Mouse (Mus musculus) embryonic facial prominence, embryonic 11.5 days (tissue): ENCODE data around the gene Fis1. TPM values are rescaled to one million over a fixed set of nuclear protein-coding genes. Genes with fewer than 3 reads are reported as not detected.
A peak's percentile ranks its signal among the peaks of the same experiment; 100 is the strongest.

Source experiments
- ATAC-seq: fragments of 200-750 bp; cut with Nextera tagmentation; replicated peaks from 2 replicates; pipeline ENCODE4 v1.8.0; 2017; ENCODE audit warnings: low read depth; ENCODE audit not compliant: insufficient number of reproducible peaks, low FRiP score, low TSS enrichment
- DNase-seq: peaks from one replicate; pipeline ENCODE4 v3.0.0-alpha.2; 2015; ENCODE audit warnings: low spot score
- H3K27ac ChIP-seq: fragments of 300-500 bp; sonication (generic); replicated peaks from 2 replicates; pipeline ENCODE4 v1.5.1; 2014; ENCODE audit warnings: mild to moderate bottlenecking, low read depth, low read length, control low read depth
- H3K27me3 ChIP-seq: fragments of 300-500 bp; sonication (generic); 2 replicates; pipeline ENCODE4 v1.6.1; 2014; ENCODE audit warnings: mild to moderate bottlenecking, low read length, moderate library complexity, mixed read lengths; ENCODE audit not compliant: control insufficient read depth, insufficient read depth
- H3K36me3 ChIP-seq: fragments of 300-500 bp; sonication (generic); replicated peaks from 2 replicates; pipeline ENCODE4 v1.6.1; 2014; ENCODE audit warnings: low read depth, mild to moderate bottlenecking, low read length, moderate library complexity, mixed read lengths; ENCODE audit not compliant: control insufficient read depth, insufficient read depth
- H3K4me1 ChIP-seq: fragments of 300-500 bp; sonication (generic); 2 replicates; pipeline ENCODE4 v1.6.1; 2014; ENCODE audit warnings: low read length, mixed read lengths; ENCODE audit not compliant: control insufficient read depth, insufficient read depth
- H3K4me2 ChIP-seq: fragments of 300-500 bp; sonication (generic); 2 replicates; pipeline ENCODE4 v1.6.1; 2014; ENCODE audit warnings: low read depth, mild to moderate bottlenecking, control low read depth, low read length, moderate library complexity
- H3K4me3 ChIP-seq: fragments of 300-500 bp; sonication (generic); 2 replicates; pipeline ENCODE4 v1.5.1; 2014; ENCODE audit warnings: low read depth, low read length, control low read depth
- H3K9ac ChIP-seq: fragments of 300-500 bp; sonication (generic); replicated peaks from 2 replicates; pipeline ENCODE4 v1.6.1; 2014; ENCODE audit warnings: mild to moderate bottlenecking, control low read depth, low read length
- H3K9me3 ChIP-seq: fragments of 300-500 bp; sonication (generic); replicated peaks from 2 replicates; pipeline ENCODE4 v1.6.1; 2016; ENCODE audit warnings: mild to moderate bottlenecking, low read length, inconsistent platforms, mixed read lengths; ENCODE audit not compliant: control insufficient read depth
- WGBS: fragments of 180-500 bp; shearing (Covaris S2); extraction: QIAGEN DNeasy Blood & Tissue Kit; methylation state at CpG from one replicate; pipeline ENCODE4 v1.1.7; 2014; 5-methylcytosine and 5-hydroxymethylcytosine counted together
- polyA plus RNA-seq: library from polyadenylated mRNA; unstranded; fragments of >200 nt; fragmentation: Nextera tagmentation; extraction: Ambion mirVana; gene quantifications from 2 replicates; pipeline ENCODE4 v1.2.1, GENCODE M21; 2014

Fis1 gene
- polyA plus RNA-seq, 1 experiment from 2014 or later, result 298 TPM

DNA sequence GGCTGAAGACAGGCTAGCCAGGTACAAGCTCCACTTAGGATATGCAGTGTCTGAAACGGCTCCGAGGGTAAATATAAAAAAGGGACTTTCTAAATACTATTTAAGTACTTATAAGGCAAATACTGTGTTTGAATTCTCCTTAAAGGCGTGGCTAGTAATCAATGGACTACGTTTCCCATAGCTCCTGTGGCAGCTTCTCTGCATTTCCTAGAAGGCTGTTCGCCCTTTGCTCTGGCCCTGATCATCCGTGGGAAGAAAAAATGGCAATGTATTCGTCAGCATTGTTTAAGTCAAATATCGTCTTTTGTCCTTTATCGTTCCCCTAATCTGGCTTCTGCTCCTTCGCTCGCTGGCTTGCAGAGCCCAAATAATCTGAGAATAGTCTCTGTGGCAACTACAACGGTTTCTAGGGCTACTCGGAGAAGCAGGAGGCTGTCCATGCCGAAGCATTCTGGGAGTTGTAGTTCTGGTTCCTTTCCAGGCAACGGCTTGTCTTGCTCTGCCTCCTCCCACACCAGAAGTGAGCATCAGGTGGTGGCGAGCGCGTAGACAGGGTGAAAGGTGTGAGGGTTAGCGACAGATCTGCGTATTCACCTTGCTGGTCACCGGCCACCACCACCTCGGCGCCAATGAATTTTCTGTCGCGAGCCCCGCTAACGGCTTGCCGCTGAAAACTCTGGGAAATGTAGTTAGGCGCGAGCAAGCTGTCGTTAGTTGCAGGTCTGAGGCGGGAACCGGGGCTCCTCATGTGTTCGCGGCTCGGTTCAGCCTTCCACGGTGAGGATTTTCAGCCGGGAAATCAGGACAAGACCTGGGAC is 34.2 kb upstream of the Fis1 start:
- 3% methylated on average over 38 of the region's 38 CpGs for WGBS
- no peaks in the 10 kb centered on the region for H3K36me3 ChIP-seq
- H3K4me3 ChIP-seq, result peak overlapping the region; percentile 43
- peaks cover 2% of the 10 kb centered on the region; the same call in 1 of the 2 replicates for H3K4me1 ChIP-seq
- no peak overlapping the region for H3K27ac ChIP-seq
- DNase-seq (peak; percentile 94), ATAC-seq (peak; percentile 83)
- H3K27me3 ChIP-seq, result no peaks in the 10 kb centered on the region
- no peaks in the 10 kb centered on the region for H3K9me3 ChIP-seq
- H3K9ac ChIP-seq, result peak overlapping the region; percentile 65
- peak overlapping the region; percentile 92 for H3K4me2 ChIP-seq

DNA sequence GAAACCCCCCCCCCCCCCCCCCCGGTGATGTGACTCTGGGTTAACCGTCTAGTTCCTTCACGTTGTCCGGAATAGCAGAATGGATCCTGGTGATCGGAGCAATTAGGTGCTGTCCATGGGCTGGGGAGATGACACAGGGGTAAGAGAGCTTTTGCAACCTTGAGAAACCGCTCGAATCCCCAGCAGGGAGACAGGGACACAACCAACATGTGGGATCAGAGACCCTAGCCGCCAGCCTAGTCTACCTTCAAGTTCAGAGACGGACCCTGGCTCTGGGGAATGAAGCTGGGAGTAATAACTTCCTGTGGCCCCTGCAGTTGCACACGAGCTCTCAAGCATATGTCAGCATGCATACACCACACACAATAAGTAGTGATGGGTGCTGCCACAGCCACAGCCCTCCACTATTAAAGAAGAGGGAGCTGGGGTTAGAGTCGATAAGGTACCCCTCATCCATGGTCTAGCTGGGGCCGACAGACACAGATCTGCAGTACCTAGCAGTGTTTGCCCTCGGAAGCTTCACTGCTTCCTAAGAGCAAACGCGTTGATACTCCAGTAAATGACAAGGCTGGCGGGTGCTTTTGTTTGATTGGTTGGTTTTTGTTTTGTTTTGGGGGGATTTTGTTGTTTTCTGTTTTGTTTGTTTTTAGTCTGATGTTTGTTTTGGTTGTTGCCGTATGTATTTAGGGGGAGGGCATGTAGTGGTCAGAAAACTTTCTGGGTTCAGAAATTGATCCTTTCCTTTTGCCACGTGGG is 33.4 kb upstream of the Fis1 start:
- WGBS, result 20% methylated on average over 18 of the region's 18 CpGs
- DNase-seq, result no peak
- H3K27ac ChIP-seq, result no peak overlapping the region

DNA sequence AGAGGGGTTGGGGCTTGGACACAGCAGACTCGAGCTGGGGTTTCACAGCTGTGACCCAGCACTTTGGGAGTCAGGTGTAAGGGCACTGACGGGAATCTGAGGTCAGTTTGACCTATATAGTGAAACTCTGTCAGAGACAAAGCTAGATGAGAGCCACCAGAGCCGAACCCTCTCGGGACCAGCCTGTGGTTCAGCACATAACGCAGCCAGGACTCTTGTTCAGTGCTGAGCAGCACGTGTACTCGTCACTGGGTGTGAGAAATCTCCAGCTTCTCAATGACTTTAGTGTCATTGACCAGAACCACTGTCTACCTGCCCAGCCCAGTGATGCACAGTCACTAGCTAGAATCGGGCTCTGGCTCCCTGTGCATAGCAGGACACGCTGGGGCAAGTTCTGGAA is 30.2 kb upstream of the Fis1 start:
- Histone ChIP-seq H3K9ac (no peak overlapping the region), H3K27me3 (no peaks in the 10 kb centered on the region), H3K4me1 (peaks cover 2% of the 10 kb centered on the region; the same call in 1 of the 2 replicates), H3K36me3 (no peaks in the 10 kb centered on the region), H3K27ac (no peak overlapping the region), H3K4me3 (no peak overlapping the region), H3K9me3 (no peaks in the 10 kb centered on the region), H3K4me2 (no peak overlapping the region)
- DNase-seq, result no peak
- 83% methylated on average over 9 of the region's 9 CpGs for WGBS
- no peak for ATAC-seq

More for the DNA sequence above, 33.4 kb upstream of the Fis1 start:
- H3K9me3 ChIP-seq, result no peaks in the 10 kb centered on the region
- no peak for ATAC-seq
- H3K27me3 ChIP-seq, result no peaks in the 10 kb centered on the region
- no peaks in the 10 kb centered on the region for H3K36me3 ChIP-seq
- peak overlapping the region; percentile 65 for H3K9ac ChIP-seq
- peak overlapping the region; percentile 43 for H3K4me3 ChIP-seq
- H3K4me2 ChIP-seq, result peak overlapping the region; percentile 92
- peaks cover 2% of the 10 kb centered on the region; the same call in 1 of the 2 replicates for H3K4me1 ChIP-seq

DNA sequence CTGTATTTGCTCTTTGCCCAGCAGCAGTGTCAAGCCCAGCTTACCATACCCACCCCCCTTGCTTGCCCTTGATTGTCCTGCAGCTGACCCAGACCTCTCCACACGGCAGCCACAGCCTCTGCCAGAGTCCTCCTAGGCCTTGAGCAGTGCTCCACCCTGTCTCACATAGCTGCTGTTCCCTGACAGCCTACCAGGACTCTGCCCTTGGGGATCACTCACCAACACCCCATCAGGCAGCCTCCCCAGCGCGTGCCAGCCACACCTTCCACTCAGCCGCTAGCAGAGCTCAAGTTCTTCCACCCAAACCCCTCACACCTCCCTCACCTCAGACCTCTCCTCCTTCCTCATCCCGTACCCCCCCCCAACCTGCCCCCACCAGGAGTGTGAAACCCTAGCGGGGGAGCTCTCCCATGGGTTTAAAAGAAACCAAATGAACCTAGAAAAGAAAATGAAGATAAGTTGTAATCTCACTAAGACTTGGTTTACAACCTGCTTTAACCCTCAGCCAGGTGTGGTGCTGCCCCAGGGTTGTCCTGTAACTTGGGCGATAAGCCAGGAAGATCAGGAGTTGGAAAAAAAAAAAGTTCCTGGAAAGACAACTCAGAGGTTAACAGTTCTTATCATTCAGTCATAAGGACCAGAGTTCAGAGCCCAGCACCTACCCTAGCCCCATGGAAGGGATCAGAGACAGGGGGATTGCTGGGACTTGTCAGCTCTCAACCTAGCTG is 29.2 kb upstream of the Fis1 start:
- H3K4me2 ChIP-seq, result no peak overlapping the region

DNA sequence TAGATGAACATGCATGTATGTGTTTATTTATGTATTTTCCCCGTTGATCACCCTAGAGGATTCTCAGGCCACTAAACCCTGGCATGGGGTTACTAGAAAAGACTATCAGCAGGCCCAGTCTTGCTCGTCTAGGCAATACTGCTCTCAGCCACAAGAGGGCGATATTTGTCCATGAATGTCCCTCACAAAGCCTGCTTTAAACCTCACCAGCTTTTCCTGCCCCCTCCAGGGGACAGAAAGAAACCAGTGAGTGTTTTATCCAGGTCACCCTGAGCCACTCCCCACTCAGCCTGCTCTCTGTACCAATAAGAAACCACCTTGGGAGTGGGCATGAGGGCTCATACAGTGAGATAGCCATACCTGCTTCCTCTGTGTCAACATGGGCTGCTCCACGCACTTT is 24.0 kb upstream of the Fis1 start:
- no peaks in the 10 kb centered on the region for H3K9me3 ChIP-seq
- H3K27ac ChIP-seq, result no peak overlapping the region
- no peak overlapping the region for H3K9ac ChIP-seq
- no peaks in the 10 kb centered on the region for H3K4me1 ChIP-seq
- no peak overlapping the region for H3K4me2 ChIP-seq
- WGBS, result 13% methylated on average over 4 of the region's 4 CpGs
- H3K36me3 ChIP-seq, result no peaks in the 10 kb centered on the region
- ATAC-seq (peak; percentile 79), DNase-seq (peak; percentile 93)
- no peaks in the 10 kb centered on the region for H3K27me3 ChIP-seq
- no peak overlapping the region for H3K4me3 ChIP-seq

More for the DNA sequence above, 29.2 kb upstream of the Fis1 start:
- H3K9me3 ChIP-seq, result no peaks in the 10 kb centered on the region
- no peak for DNase-seq
- H3K27me3 ChIP-seq, result no peaks in the 10 kb centered on the region
- H3K27ac ChIP-seq, result no peak overlapping the region
- no peaks in the 10 kb centered on the region for H3K36me3 ChIP-seq
- peaks cover 2% of the 10 kb centered on the region; the same call in 1 of the 2 replicates for H3K4me1 ChIP-seq
- 68% methylated on average over 7 of the region's 7 CpGs for WGBS
- no peak overlapping the region for H3K4me3 ChIP-seq
- no peak for ATAC-seq
- no peak overlapping the region for H3K9ac ChIP-seq

DNA sequence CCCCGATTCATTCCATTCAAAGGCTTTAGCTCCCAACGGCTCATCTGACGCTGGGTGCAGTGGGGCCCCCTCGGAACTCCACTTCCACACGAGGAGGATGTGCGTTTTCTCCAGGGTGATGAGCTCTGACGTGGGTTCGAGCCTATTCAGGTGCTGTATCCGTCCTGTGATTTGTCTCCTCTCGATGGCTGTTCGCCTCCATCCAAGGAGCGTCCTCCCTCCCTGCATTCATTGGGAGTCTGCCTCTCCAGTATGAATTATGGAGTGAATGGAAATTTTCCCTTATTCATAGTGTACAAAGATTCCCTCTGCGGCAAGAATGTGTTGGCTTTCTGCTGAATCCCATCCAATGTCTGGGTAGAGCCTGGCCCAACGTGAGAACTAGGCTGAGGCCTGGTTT is 21.2 kb upstream of the Fis1 start:
- 81% methylated on average over 14 of the region's 14 CpGs for WGBS
- Histone ChIP-seq H3K9me3 (no peaks in the 10 kb centered on the region), H3K27ac (no peak overlapping the region), H3K27me3 (no peaks in the 10 kb centered on the region), H3K9ac (no peak overlapping the region), H3K4me1 (no peaks in the 10 kb centered on the region), H3K36me3 (no peaks in the 10 kb centered on the region), H3K4me2 (no peak overlapping the region), H3K4me3 (no peak overlapping the region)
- ATAC-seq, result no peak
- no peak for DNase-seq

DNA sequence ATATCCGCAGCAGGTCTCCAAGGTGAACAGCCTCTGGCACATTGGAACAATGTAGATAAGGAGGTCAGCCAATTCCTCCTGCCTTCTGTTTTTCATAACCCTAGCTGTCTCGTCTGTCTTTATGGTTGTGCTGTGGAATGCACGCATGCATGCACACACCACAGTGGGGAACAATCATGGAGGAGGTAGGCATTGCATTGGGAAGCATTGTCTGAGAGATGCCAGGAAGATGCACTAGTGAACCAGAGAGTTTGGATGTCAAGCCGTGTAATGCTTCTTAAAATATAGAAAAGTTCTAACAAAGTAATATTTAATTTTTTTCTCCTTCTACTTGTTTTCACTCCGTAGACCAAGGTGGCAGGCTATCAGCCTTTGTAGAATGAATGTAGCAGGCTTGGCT is 20.1 kb upstream of the Fis1 start:
- 85% methylated on average over 5 of the region's 5 CpGs for WGBS
- no peak overlapping the region for H3K4me2 ChIP-seq
- H3K36me3 ChIP-seq, result no peaks in the 10 kb centered on the region
- H3K4me3 ChIP-seq, result no peak overlapping the region
- no peaks in the 10 kb centered on the region for H3K4me1 ChIP-seq
- ATAC-seq (no peak), DNase-seq (no peak)
- no peak overlapping the region for H3K27ac ChIP-seq
- H3K27me3 ChIP-seq, result no peaks in the 10 kb centered on the region
- no peaks in the 10 kb centered on the region for H3K9me3 ChIP-seq
- no peak overlapping the region for H3K9ac ChIP-seq
